9 mouse cellular contexts compared by ENCODE assay signal in the genomic region with DNA sequence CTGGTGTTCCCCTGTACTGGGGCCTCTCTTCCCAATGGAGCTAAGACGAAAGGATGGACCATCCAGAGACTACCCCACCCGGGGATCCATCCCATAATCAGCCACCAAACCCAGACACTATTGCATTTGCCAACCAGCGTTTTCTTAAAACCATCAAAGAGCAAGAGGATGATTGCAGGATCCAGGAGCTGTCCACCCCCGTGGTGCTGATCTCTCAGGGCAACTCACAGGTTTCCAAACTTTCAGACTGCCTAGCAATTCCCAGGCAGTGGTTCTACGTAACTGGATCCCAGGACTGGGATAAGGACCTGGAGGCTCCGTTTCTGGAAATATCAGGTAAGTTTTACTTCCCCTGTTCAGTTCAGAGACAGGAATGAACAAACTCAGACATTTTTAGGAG. TPM values are rescaled to one million over a fixed set of nuclear protein-coding genes. Genes with fewer than 3 reads are reported as not detected.
DNase-seq lines count a peak whose midpoint lies in the region; ATAC-seq and TF ChIP-seq lines count a peak whose summit lies in the region.
"Had no signal": no experiment of that assay in that cellular context is flagged by ENCODE, and none has a peak within 500 bp of the region (broad histone marks: within the 10 kb centered on the region; RNA-seq: fewer than 3 reads in every experiment).

No protein-coding gene starts in this region.

- no peaks in the 10 kb centered on the region for H3K36me3 ChIP-seq in lung, embryonic 14.5 days (ENCODE audit: insufficient read depth)
- H3K36me3 ChIP-seq: limb, embryonic 15.5 days had no signal

- no peak overlapping the region for H3K4me3 ChIP-seq in lung, embryonic 14.5 days (ENCODE audit: low read depth, low read length)
- H3K4me3 ChIP-seq: limb, embryonic 15.5 days had no signal

- no peak overlapping the region for H3K27ac ChIP-seq in lung, embryonic 14.5 days (ENCODE audit: low read depth)
- H3K27ac ChIP-seq: limb, embryonic 15.5 days had no signal

- peak; percentile 83 for DNase-seq in lung, embryonic 14.5 days
- no peak for DNase-seq in lung, adult 18-20 months
- DNase-seq in ZHBTc4 (ENCODE audit: low read depth, low spot score) = peak; percentile 55
- peak; percentile 83 for DNase-seq in embryo, embryonic 10 days (ENCODE audit: low spot score)
- peak; percentile 77 for DNase-seq in mesoderm, embryonic 11.5 days (ENCODE audit: low read depth, low spot score)
- no peak for DNase-seq in frontal cortex, postnatal 36 days (ENCODE audit: low spot score in 2 of 2)

- no peak for TF ChIP-seq CTCF in lung, embryonic 14.5 days (IDR thresholded peaks at IDR 0.05; ENCODE audit: low read depth)

- peaks cover 9% of the 10 kb centered on the region for H3K27me3 ChIP-seq in lung, embryonic 14.5 days (ENCODE audit: insufficient read depth, low read length)

- no peaks in the 10 kb centered on the region for H3K9me3 ChIP-seq in lung, embryonic 14.5 days (ENCODE audit: low read depth, low read length)
- H3K9me3 ChIP-seq: limb, embryonic 15.5 days had no signal

- H3K9ac ChIP-seq in lung, embryonic 14.5 days = no peak overlapping the region
- H3K9ac ChIP-seq: limb, embryonic 15.5 days had no signal

- no peaks in the 10 kb centered on the region for H3K4me1 ChIP-seq in lung, embryonic 14.5 days (ENCODE audit: insufficient read depth)
- H3K4me1 ChIP-seq: limb, embryonic 15.5 days had no signal

- WGBS in lung, embryonic 14.5 days = 24% methylated on average over 6 of the region's 6 CpGs

- ATAC-seq in lung, embryonic 14.5 days (ENCODE audit: insufficient read depth) = no peak
- ATAC-seq in inflammation-experienced regulatory T-cells, adult 6 months = no peak
- ATAC-seq: forebrain, embryonic 16.5 days had no signal

- no peak overlapping the region for H3K4me2 ChIP-seq in lung, embryonic 14.5 days
- H3K4me2 ChIP-seq: limb, embryonic 15.5 days had no signal

RNA-seq across cellular contexts. Expression of a gene that starts 5.7 kb away (rescaled TPM):
- polyA plus RNA-seq in lung, embryonic 14.5 days (2014; fragmentation: Nextera tagmentation; extraction: Ambion mirVana) = not detected in 2 replicates
- not detected for polyA plus RNA-seq in inflammation-experienced regulatory T-cells, adult 6 months (2017; shearing (Covaris generic))
- polyA plus RNA-seq: limb, embryonic 15.5 days had no signal

Comparison
In these comparisons a context has a peak if more than half of its experiments do, and no peak if none do; other contexts are left out.
1. DNase-seq: peak in lung, embryonic 14.5 days (single experiment), ZHBTc4 (single experiment), embryo, embryonic 10 days (single experiment) and mesoderm, embryonic 11.5 days (single experiment); none in lung, adult 18-20 months (0 of 2) and frontal cortex, postnatal 36 days (0 of 2).